Mouse (Mus musculus): ENCODE data around the gene Nccrp1.
"Not testable (repeated sequence)": the region's sequence is repeated elsewhere in the genome, so short reads cannot be mapped to it uniquely, and the experiment has no call there.

Nccrp1 gene

DNA sequence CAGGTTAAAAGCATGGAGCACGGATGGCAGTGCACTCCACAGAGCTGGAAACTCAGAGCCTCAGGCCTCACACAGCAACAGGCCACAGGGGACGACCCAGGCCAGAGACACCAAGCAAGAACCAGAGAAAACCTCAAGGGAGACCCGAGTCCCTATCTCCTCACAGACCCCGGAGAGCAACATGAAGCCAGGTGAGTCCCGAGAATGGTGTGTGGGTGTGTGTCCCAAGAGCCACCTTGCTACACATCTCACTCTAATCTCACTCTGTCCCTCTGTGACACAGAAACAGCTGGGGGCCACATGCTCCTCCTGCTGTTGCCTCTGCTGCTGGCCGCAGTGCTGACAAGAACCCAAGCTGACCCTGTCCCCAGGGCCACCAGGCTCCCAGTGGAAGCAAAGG, 24.5 kb downstream of the Nccrp1 start, which contains the start of gene Ifnl3:
TSS of gene Ifnl3 (plus strand) at position 301 of the 400 bp plus-strand sequence.
- not testable (repeated sequence) for DNase-seq (ENCODE audit: low spot score)

DNA sequence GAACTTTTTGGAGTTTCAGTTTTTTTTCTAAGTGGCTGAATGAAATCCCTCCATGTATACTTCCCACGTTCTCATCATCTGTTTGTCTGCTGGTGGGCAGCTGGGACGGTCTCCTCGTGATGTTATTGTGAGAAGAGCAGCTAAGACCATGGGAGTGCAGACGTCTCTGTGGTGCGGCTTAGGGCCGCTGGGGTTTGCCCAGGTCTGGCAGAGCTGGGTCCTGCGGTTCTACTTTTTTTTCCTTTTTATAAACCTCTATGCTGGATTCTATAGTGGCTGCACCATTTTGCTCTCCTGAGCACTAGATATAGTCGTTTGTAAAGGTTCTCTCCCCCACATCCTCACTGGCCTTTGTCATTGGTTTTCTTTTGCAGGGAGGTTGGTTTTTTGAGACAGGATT, 35.6 kb downstream of the Nccrp1 start:
- no peak for DNase-seq (ENCODE audit: low spot score)

DNA sequence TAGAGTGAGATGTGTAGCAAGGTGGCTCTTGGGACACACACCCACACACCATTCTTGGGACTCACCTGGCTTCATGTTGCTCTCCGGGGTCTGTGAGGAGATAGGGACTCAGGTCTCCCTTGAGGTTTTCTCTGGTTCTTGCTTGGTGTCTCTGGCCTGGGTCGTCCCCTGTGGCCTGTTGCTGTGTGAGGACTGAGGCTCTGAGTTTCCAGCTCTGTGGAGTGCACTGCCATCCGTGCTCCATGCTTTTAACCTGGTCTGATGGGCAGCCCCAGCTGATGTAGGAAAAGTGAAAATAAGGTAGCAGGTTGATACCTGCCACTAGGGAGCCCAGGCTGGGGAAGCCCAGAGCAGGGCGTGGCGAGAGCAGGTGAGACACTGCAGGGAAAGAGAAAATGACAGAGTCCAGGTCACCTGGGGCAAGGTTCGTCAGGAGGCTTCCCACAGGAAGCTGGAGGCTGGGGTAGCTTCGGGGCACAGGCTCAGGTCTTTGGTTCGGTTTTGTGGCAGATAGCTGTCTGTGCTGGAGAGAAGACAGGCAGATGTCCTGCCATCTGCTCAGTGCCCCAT, 36.6 kb downstream of the Nccrp1 start, which contains the start of gene Ifnl2:
TSS of gene Ifnl2 (minus strand) at position 51 of the 570 bp plus-strand sequence.
- DNase-seq (ENCODE audit: low spot score), result not testable (repeated sequence)

DNA sequence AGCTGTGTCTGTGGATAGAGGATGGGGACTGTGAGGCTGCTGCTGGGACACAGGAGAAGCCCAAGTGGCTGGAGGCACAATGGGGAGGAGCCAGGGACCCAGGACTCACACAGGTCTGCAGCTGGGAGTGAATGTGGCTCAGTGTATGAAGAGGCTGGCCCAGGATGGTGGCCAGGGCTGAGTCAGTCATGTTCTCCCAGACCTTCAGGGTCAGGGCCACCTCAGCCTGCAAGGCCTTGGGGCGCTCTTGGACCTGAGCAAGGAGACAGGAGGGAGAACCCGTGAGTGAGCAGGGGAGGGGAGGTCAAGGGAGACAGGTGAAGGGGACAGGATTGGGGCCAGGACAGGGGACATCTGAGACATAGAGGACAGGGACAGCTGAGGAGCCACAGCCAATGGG, 37.9 kb downstream of the Nccrp1 start:
- not testable (repeated sequence) for DNase-seq (ENCODE audit: low spot score)

DNA sequence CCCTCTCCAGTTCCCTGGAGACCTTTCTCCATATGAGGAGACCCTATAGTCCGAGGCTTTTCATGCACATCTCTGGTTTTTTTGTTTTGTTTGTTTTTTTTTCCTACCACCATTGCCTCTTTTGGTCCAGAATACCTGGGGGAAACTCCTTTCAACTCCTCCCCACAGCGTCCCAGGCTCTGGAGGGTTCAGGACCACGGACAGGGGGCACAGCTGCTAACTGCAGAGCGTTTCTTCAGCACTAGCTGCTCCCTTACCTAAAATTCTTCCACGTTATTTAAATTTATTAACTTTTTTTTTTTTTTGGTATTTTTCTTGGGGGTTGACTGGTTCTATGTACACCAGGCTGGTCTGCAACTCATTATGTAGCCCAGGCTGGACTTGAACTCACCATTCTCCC, 41.5 kb downstream of the Nccrp1 start:
- DNase-seq (ENCODE audit: low spot score), result no peak

DNA sequence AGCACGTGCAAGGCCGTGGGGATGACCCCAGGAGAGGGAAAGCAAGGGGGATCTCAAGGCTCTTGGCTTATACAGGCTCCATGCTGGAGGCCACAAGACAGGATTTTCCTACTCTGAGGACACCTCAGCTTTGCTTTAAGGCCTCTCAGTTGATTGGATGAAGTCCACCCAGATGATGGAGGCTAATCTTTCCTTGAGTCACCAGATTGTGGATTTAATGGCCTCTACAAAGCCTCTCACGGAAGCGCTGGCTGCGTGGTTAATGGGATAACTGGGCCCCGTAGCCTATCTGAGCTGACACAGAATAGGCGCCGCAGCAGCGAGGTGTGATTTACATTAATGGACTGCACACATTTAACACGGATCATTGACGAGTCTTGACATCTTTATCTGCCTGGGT, 51.6 kb downstream of the Nccrp1 start:
- no peak for DNase-seq (ENCODE audit: low spot score)
